Mouse (Mus musculus): ENCODE results near the gene Dmxl2.

Dmxl2 gene

DNA sequence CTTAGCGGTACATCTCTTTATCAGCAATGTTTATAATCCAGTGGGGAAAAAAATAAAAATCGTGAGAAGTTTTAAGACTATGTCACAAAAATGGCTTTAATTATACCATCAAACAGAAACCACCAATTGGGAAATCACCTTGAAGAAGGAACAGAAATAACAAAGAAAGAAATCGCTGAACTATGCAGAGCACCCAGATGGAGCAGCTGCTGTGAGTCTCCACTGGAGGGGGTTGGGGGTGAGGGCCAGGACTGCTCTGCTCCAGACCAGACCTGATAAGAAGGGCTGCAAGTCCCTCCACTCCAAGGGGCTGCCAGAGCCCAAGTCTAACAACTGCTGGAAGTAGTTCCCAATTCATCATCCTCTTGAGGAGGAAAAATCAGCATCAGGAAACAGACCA lies 23.3 kb downstream of the Dmxl2 start:
- DNase-seq (ENCODE audit: low read depth, low spot score) = no peak
- Histone ChIP-seq H3K27me3 (ENCODE audit: control insufficient read depth, insufficient read depth, low read length, poor library complexity, severe bottlenecking) (no peaks in the 10 kb centered on the region), H3K36me3 (ENCODE audit: control insufficient read depth, insufficient read depth, low read length, poor library complexity, severe bottlenecking) (no peaks in the 10 kb centered on the region)

- H3K36me3 ChIP-seq (ENCODE audit: control insufficient read depth, insufficient read depth, low read length, poor library complexity, severe bottlenecking) = no peaks in the 10 kb centered on the region
- DNase-seq (ENCODE audit: low read depth, low spot score) = no peak
These were observed 26.9 kb downstream of the Dmxl2 start for GRCm38 (mm10) chr9:54474546-54474945.

DNA sequence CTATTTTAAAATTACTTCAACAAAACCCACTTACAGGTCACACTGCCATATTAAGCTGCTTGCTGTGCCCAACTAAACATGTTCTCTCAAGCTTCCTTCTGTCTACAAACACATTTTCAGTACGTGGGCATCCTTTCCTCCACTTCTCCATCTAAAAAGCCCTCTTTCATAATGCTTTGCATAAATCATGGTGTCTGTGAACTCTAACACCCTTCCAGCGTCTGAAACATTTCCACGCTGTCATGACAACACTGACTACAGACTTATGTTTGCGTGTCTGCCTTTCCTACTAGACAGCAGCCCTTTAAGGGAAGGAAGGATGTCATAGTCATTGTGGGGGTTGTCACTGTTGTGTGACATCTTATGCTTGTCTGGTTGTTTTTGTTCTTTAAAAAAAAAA lies 27.4 kb downstream of the Dmxl2 start:
- Histone ChIP-seq H3K36me3 (ENCODE audit: control insufficient read depth, insufficient read depth, low read length, poor library complexity, severe bottlenecking) (no peaks in the 10 kb centered on the region), H3K27me3 (ENCODE audit: control insufficient read depth, insufficient read depth, low read length, poor library complexity, severe bottlenecking) (no peaks in the 10 kb centered on the region)
- no peak for DNase-seq (ENCODE audit: low read depth, low spot score)

More at GRCm38 (mm10) chr9:54474546-54474945, 26.9 kb downstream of the Dmxl2 start:
- H3K27me3 ChIP-seq (ENCODE audit: control insufficient read depth, insufficient read depth, low read length, poor library complexity, severe bottlenecking) = no peaks in the 10 kb centered on the region

- no peak for DNase-seq (ENCODE audit: low read depth, low spot score)
- no peaks in the 10 kb centered on the region for H3K27me3 ChIP-seq (ENCODE audit: control insufficient read depth, insufficient read depth, low read length, poor library complexity, severe bottlenecking)
- H3K36me3 ChIP-seq (ENCODE audit: control insufficient read depth, insufficient read depth, low read length, poor library complexity, severe bottlenecking) = no peaks in the 10 kb centered on the region
These were observed 28.6 kb downstream of the Dmxl2 start for GRCm38 (mm10) chr9:54472784-54473183.

- DNase-seq (ENCODE audit: low read depth, low spot score) = no peak
- no peaks in the 10 kb centered on the region for H3K27me3 ChIP-seq (ENCODE audit: control insufficient read depth, insufficient read depth, low read length, poor library complexity, severe bottlenecking)
- H3K36me3 ChIP-seq (ENCODE audit: control insufficient read depth, insufficient read depth, low read length, poor library complexity, severe bottlenecking) = no peaks in the 10 kb centered on the region
These were observed 32.1 kb downstream of the Dmxl2 start for GRCm38 (mm10) chr9:54469339-54469738.

DNA sequence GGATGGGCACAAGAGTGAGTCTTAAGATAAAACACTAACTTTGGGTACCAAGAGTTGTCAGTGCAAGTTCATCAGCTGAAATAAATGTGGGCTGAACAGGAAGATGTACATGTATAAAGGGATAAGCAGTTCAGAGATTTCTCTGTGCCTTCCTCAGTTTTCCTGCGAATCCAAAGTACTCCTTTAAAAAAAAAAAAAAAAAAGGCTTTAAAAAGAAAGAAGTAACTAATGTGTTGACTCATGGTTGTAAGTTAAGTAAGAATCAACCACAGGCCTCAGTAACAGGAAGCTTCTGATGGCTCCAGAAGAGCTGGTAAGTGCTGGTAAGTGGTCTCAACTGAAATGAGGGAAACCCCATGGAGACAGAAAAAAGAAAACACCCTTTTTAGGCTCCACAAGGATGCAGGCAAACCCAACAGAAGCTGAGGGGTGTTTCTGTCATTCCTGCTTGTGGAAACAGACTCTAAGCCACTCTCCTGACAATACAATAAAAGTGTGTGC lies 33.9 kb downstream of the Dmxl2 start:
- H3K27me3 ChIP-seq (ENCODE audit: control insufficient read depth, insufficient read depth, low read length, poor library complexity, severe bottlenecking) = no peaks in the 10 kb centered on the region
- H3K36me3 ChIP-seq (ENCODE audit: control insufficient read depth, insufficient read depth, low read length, poor library complexity, severe bottlenecking) = no peaks in the 10 kb centered on the region
- no peak for DNase-seq (ENCODE audit: low read depth, low spot score)

GRCm38 (mm10) chr9:54463483-54464054 lies 37.9 kb downstream of the Dmxl2 start:
- no peaks in the 10 kb centered on the region for H3K27me3 ChIP-seq (ENCODE audit: control insufficient read depth, insufficient read depth, low read length, poor library complexity, severe bottlenecking)
- DNase-seq (ENCODE audit: low read depth, low spot score) = no peak
- no peaks in the 10 kb centered on the region for H3K36me3 ChIP-seq (ENCODE audit: control insufficient read depth, insufficient read depth, low read length, poor library complexity, severe bottlenecking)

DNA sequence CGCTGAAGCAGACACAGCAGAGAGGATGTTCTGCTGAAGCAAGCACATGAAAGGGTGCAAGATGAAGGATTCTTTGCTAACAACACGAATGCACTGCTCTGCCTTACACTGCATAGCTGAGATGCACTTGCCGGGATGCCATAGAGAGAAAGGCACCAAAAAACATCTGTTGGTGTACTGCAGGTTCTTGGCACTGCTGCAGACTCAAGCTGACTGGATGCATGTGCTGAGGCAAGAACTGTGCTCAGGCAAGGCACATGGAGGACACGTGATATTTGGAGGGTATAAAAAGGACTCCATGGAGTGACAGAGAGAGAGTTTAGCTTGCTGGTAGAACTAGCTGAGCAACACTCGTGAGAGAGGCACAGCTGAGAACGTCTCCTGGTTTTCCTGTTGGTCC lies 62.4 kb downstream of the Dmxl2 start:
- H3K36me3 ChIP-seq (ENCODE audit: control insufficient read depth, insufficient read depth, low read length, poor library complexity, severe bottlenecking) = no peaks in the 10 kb centered on the region
- no peak for DNase-seq (ENCODE audit: low read depth, low spot score)
- H3K27me3 ChIP-seq (ENCODE audit: control insufficient read depth, insufficient read depth, low read length, poor library complexity, severe bottlenecking) = no peaks in the 10 kb centered on the region

GRCm38 (mm10) chr9:54438246-54438645 lies 63.2 kb downstream of the Dmxl2 start:
- H3K36me3 ChIP-seq (ENCODE audit: control insufficient read depth, insufficient read depth, low read length, poor library complexity, severe bottlenecking) = no peaks in the 10 kb centered on the region
- DNase-seq (ENCODE audit: low read depth, low spot score) = peak; percentile 18
- H3K27me3 ChIP-seq (ENCODE audit: control insufficient read depth, insufficient read depth, low read length, poor library complexity, severe bottlenecking) = no peaks in the 10 kb centered on the region

DNA sequence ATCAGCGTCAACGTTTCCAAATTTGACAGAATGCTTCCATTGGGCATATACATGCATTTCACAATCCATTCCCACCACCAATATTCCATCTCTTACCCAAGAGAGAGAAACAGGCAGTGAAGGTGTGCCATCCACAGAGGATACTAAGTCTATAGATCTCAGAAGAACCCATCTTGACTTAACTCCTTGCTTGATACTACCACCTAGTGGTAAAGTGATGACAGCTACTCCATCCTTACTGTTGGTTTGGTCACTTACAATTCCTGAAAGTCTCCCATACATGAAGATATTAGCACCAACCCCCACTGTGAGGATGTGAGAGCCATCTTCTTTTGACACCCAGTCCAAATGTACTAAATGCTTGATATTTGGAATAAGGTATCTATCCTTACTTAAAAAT lies 85.2 kb downstream of the Dmxl2 start:
- H3K36me3 ChIP-seq (ENCODE audit: control insufficient read depth, insufficient read depth, low read length, poor library complexity, severe bottlenecking) = no peaks in the 10 kb centered on the region
- no peak for DNase-seq (ENCODE audit: low read depth, low spot score)
- no peaks in the 10 kb centered on the region for H3K27me3 ChIP-seq (ENCODE audit: control insufficient read depth, insufficient read depth, low read length, poor library complexity, severe bottlenecking)

- Histone ChIP-seq H3K36me3 (ENCODE audit: control insufficient read depth, insufficient read depth, low read length, poor library complexity, severe bottlenecking) (no peaks in the 10 kb centered on the region), H3K27me3 (ENCODE audit: control insufficient read depth, insufficient read depth, low read length, poor library complexity, severe bottlenecking) (no peaks in the 10 kb centered on the region)
- no peak for DNase-seq (ENCODE audit: low read depth, low spot score)
These were observed 144.7 kb downstream of the Dmxl2 start for GRCm38 (mm10) chr9:54356756-54357155.

GRCm38 (mm10) chr9:54342026-54342425 lies 159.4 kb downstream of the Dmxl2 start:
- H3K27me3 ChIP-seq (ENCODE audit: control insufficient read depth, insufficient read depth, low read length, poor library complexity, severe bottlenecking) = no peaks in the 10 kb centered on the region
- no peaks in the 10 kb centered on the region for H3K36me3 ChIP-seq (ENCODE audit: control insufficient read depth, insufficient read depth, low read length, poor library complexity, severe bottlenecking)
- no peak for DNase-seq (ENCODE audit: low read depth, low spot score)

DNA sequence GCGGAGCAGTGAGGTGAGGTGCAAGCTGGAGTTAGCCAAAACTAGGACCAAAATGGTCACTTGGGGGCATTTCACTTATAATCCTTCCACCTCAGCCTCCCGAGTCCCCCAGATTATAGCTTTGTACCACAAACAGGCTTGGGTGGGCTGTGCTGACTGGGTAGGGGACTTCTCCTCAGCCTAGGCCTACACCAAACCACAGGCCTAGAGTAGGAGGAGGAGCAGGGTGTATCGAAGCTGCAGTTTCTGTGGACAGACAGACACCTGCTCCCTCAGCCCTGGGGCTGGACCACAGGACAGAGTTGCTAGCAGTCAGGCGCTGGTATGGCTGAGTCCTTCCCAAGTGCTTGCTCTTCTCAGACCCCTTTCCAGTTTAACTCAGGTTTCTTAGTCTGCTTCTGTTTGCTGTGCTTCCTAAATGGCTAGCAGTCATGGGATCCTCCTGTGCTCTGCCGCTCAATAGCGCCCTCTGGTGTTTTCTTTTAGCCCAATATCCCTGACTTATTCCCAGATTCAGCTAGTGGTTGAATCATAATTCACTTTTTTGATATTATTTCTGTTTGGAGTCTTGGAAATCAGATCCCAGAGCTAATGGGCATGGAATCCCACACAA lies 164.8 kb downstream of the Dmxl2 start:
- Histone ChIP-seq H3K27me3 (ENCODE audit: control insufficient read depth, insufficient read depth, low read length, poor library complexity, severe bottlenecking) (no peaks in the 10 kb centered on the region), H3K36me3 (ENCODE audit: control insufficient read depth, insufficient read depth, low read length, poor library complexity, severe bottlenecking) (no peaks in the 10 kb centered on the region)
- DNase-seq (ENCODE audit: low read depth, low spot score) = peak; percentile 3

GRCm38 (mm10) chr9:54335582-54335981 lies 165.8 kb downstream of the Dmxl2 start:
- Histone ChIP-seq H3K27me3 (ENCODE audit: control insufficient read depth, insufficient read depth, low read length, poor library complexity, severe bottlenecking) (no peaks in the 10 kb centered on the region), H3K36me3 (ENCODE audit: control insufficient read depth, insufficient read depth, low read length, poor library complexity, severe bottlenecking) (no peaks in the 10 kb centered on the region)
- DNase-seq (ENCODE audit: low read depth, low spot score) = no peak

GRCm38 (mm10) chr9:54329201-54329600 lies 172.2 kb downstream of the Dmxl2 start:
- H3K27me3 ChIP-seq (ENCODE audit: control insufficient read depth, insufficient read depth, low read length, poor library complexity, severe bottlenecking) = no peaks in the 10 kb centered on the region
- H3K36me3 ChIP-seq (ENCODE audit: control insufficient read depth, insufficient read depth, low read length, poor library complexity, severe bottlenecking) = no peaks in the 10 kb centered on the region
- no peak for DNase-seq (ENCODE audit: low read depth, low spot score)

- Histone ChIP-seq H3K36me3 (ENCODE audit: control insufficient read depth, insufficient read depth, low read length, poor library complexity, severe bottlenecking) (no peaks in the 10 kb centered on the region), H3K27me3 (ENCODE audit: control insufficient read depth, insufficient read depth, low read length, poor library complexity, severe bottlenecking) (no peaks in the 10 kb centered on the region)
- DNase-seq (ENCODE audit: low read depth, low spot score) = no peak
These were observed 178.0 kb downstream of the Dmxl2 start for GRCm38 (mm10) chr9:54323456-54323855.
